Mouse (Mus musculus): ENCODE measurements at regions not wholly inside any gene's neighbourhood (a gene's known extent, or its start where the extent isn't known, plus 50 kb on each side); places are given as distances from the start of the nearest gene placed in this dataset.
A peak's percentile ranks its signal among the peaks of the same experiment; 100 is the strongest.

DNA sequence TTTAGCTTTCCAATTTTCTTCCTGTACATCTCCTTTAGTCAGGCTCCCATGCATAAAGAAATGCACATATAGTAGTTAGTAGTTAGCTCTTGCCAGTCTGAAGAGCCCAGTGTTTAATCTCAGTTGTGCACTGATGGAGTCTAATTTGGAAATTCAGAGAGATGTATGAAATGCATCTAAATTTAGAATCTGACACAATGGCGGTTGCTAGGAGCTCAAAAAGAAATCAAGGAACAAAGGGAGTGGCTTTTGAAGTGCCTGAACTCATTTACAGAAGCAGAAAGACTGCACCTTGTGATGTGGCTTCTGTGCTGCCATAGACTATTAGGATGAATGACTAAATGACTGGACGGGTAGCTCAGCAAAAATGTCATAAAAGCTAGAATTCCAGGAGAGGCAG lies 916.3 kb downstream of the Rps29 start:
- peak in 1 of 2 experiments; percentile 25 for DNase-seq (ENCODE audit: low spot score in 2 of 2)

DNA sequence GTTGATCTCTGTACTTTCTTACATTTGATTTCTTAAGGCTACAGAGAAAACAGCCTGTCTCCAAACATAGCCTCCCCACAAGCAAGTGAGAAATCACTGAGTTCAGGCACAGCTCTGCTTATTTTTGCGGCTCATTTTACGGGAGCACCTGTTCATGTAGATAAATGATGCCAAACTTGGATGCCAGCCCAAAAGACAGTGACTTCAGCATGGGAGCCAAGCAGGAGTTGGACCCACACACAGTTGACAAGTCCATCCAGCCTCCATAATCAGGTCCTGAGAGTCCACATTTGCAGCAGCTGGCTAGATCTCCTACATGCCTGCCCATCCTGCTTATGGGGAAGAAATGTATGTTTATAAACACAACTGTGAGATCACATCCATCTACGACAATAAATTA lies 927.2 kb downstream of the Rps29 start:
- DNase-seq (ENCODE audit: low spot score in 2 of 2), result peak; percentile 24 to 26

DNA sequence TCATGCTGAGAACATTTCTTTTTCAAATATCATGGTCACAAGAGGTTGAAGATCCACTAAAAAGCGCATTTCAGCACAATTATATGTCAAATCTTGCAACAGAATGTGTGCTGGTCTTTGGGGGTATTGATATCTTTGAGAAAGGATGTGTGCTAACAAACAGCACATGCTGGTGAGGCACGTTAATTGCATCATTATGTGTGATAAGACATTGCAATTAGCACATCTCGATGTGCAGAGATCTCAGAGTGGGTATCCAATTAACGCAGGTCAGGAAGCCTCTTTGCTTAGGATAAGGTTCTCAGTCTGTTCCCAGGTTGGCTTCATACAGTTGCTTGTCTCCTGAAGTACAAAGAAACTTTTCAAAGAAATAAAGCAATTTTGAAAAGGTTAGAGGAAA lies 941.9 kb downstream of the Rps29 start:
- no peak for DNase-seq (ENCODE audit: low spot score in 2 of 2)

DNA sequence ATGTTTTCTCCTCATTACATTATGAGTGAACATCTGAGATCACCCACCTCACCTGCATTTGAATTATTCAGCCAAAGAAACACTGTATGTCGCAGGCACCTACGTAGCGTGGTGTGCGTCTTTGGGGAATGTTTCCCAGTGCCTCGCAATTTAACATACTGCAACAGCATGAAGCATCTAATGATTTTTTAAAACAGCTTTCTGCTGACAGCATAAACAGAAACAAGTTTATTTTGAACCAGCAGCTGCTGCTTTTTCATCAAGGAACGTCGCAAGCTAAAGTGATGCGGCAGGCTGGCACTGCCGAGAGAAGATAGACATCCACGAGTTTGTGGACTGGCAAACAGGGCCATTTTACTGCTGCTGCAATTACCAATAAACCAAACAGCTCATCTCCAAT lies 950.7 kb downstream of the Rps29 start:
- DNase-seq (ENCODE audit: low spot score in 2 of 2), result peak; percentile 34 to 55

DNA sequence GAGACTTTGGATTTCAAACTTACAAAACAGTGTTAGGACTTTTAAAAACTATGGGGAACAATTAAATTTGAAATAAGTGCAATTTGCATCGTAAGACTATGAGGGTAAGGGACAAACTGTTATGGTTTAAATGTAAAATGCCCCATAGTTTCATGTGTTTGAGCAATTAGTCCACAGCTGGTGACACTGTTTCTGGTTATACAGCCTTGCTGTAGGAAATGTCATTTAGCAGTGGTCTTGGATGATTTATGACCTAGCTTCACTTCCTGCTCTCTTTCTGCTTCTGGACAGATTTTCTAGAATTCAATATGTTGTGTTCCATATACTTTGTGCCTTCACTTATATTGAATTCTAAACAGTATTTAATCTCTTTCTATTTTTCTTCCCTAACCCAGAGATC lies 961.5 kb upstream of the Mdga2 start:
- no peak for DNase-seq (ENCODE audit: low spot score in 2 of 2)

DNA sequence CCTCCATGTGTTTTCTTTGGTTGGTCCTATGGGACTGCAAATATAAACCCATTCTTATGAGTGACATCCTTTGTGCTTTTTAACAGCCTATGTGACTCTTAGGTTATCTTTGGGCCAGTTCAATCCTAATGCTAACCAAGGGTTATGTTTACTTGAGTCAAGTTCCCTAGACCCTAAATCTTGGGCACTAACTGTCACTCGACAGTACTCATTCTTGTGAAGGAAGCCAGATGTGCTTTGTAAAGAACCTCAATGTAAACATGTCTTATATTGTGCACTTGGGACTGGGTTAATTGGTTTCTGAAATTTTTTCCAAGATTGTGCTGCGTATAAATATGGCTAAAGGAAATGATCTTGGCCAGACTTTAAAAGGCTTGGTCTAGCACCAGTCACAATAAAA lies 939.0 kb upstream of the Mdga2 start:
- no peak for DNase-seq (ENCODE audit: low spot score in 2 of 2)

DNA sequence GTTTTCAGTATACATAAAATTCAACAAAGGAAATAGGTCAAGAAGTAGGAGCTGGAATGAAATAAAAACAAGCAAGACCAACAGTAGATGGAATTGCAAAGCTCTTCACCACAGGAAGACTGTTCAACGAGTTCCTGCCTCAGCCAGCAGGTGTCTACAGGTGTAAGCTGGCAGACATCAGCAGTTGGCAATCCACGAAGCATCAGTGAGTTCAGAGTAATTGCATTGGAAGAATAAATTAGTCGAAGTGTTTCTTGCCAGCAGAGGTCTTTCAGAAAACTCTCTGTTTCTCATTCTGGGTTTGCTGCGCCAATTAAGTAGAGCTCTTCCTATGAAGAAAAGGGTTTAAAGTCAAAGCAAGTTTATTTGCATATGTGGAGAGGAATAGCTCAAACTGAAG lies 925.7 kb upstream of the Mdga2 start:
- peak; percentile 28 to 31 for DNase-seq (ENCODE audit: low spot score in 2 of 2)

DNA sequence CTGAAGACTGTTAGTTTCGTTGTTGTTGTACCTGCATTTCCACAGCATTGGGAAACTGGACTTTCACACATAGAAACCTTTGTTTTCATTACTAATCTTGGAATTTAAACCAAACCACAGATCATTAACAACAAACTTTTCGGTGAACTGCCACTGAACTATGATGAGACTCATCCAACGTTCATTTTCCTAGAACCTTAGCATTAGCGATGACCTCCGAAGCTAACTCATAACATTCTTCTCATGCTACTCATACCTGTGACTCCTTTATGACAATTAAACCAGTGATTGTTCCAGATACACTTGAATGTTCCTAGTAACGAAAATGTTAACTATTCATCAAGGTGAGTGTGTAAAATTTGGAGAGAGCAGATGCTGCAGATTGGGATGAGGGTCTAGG lies 917.5 kb upstream of the Mdga2 start:
- DNase-seq (ENCODE audit: low spot score in 2 of 2), result no peak

DNA sequence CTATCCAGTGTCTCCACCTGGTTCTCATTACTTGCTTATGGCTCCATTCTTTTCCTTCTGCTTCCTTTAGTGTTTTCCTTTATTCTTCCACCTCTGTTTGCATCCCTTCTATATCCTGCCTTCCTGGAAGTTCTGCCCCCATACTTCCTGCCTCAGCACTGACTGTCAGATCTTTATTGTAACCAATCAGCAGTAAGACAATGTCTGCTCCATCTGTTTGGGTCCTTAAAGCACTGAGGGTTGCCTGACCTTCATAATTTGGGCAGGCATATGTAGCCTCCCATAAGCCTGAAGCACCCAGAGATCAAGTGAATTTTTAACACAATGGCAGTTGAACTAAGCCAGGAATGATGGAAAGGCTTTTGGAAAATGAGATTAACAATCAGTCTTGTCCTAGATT lies 909.4 kb upstream of the Mdga2 start:
- no peak for DNase-seq (ENCODE audit: low spot score in 2 of 2)

DNA sequence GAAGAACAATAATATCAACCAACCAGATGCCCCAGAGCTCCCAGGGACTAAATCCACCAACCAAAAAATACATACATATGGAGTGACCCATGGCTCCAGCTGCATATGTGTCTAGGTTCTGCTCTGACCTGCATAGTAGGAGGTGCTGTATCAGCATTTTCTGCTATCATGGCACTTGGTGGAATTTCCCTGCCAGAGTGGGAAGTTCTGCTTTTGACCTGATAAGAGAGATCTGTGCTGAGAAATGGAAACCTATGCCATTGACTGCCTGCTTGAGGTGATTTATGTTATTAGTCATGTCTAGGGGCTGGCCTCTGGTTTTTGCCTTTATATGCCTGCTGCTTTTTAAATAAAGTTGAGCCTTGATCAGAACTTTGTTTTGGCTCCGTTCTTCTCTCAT lies 893.4 kb upstream of the Mdga2 start:
- DNase-seq (ENCODE audit: low spot score in 2 of 2), result no peak
